Mouse (Mus musculus) cerebellum, adult 9-10 months (tissue): Measurements from ENCODE around the gene Slc44a2.

Experiments
- DNase-seq: peaks from one replicate; pipeline ENCODE4 v3.0.0; 2022

Slc44a2 gene

DNA sequence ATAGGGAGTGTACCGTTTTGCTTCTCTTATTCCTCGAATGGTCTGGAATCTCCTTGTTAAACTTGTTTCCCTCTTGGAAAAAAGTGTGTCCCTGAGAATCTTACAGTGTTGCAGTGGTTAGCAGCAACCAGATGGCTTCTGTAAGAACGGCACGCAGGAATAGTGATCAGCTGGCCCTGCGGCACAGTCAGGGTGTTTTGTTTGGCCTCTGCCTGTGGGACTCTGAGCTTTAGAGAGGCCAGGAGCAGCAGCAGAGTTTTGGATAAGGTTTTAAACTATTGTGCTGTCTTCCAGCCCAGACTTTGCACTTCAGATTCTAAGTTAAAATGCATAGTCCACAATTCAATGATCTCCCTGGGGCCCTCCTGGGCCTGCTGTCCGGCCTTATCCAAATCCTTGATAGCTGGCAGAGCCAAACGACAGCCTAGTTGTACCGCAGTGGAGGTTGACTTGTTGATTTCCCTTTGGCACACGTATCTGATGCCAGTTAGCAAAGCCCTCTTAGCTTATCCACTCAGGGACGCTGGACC is 72.2 kb downstream of the Slc44a2 start:
- DNase-seq: no peak

DNA sequence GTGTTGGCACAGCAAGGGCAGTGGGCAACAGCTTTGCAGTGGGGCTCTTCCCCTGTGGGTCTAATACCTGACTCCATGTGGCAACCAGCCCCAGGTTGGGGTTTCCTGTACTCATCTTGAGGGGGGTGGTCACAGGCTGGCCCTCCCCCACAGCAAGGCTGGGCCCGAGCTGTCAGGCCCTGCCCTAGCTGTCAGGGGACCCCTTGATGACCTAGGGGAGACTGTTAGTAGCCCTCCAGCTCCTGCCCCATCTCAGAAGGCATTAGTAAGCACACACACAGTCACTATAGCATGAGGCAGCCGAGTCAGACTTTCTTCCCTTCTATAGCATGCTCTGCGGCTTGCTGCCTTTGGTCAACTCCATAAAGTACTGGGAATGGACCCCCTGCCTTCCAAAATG is 75.2 kb downstream of the Slc44a2 start:
- DNase-seq: no peak

DNA sequence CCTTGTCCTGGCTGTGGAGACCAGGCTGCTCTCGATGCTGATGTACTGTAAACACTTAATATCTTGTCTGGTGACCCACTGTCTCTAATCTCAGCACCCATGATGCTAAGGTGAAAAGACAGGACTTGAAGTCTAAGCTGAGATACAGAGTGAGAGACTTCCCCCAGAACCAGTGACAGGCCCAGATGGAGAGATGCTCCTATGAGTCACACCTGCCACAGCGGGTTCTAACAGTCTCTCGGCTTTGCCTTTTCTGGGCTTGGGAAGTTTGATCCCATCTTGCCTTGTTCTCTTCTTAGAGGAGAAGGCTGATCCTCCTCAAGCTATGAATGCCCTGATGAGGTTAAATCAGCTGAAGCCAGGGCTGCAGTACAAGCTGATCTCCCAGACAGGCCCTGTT is 76.7 kb downstream of the Slc44a2 start:
- DNase-seq: no peak

DNA sequence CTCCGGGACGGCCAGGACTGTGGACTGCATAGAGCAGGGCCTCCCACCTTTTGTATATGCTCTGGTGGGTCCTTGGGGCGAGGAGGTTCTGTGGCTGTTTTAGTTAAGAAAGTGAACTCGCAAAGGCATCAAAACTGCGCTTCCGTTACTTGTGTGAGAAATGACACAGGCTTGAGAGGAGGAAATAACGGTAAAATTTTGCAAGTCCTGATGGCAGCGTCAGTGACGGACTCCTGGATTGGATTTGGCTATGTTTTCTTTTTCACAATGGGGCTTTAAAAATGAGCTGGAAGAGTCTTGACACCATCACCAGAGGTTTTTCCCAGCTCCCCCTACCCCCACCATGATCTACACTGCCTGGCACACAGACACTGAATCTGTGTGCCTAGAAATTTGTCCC is 80.5 kb downstream of the Slc44a2 start:
- DNase-seq: no peak

DNA sequence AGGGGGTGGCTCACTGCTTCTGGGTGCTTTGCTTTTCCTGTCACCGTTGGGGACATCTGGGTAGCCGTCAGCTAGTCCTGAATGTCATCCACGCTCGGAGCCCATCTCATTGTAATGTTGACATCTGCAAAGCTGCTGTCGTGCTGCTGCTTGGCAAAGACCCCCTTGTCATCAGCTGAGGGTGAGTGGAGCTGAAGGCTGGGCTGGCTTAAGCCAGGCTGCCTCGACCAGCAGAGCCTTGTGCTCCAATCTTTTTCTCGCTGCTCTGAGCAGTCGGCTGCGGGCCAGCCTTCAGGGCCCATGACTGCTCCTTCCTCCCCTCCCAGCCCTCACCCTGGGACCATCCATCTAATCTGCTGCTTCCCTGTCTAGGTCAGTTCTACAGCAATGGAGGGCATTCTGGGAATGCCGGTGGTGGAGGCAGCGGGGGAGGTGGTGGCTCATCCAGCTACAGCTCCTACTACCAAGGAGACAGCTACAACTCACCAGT is 82.3 kb downstream of the Slc44a2 start:
- no peak for DNase-seq

DNA sequence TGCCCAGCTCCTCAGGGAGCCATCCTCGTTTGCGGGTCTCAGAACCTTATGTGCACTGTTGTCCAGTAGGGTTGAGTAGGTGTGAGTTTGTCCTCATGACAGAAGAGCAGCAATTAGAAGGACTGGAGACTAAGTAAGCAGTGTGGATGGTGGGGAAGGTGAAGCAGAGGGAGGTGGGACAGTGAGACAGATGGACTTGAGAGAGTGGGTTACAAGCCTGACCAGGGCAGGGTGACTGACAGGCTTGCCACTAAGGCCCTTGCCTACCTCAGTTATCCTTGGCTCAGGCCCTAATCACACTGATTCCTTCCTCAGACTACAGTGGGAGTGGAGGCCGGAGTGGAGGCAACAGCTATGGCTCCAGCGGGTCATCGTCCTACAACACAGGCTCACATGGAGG is 83.2 kb downstream of the Slc44a2 start:
- DNase-seq: no peak
